Mouse (Mus musculus): ENCODE measurements at regions not wholly inside any gene's neighbourhood (a gene's known extent, or its start where the extent isn't known, plus 50 kb on each side); places are given as distances from the start of the nearest gene placed in this dataset.

DNA sequence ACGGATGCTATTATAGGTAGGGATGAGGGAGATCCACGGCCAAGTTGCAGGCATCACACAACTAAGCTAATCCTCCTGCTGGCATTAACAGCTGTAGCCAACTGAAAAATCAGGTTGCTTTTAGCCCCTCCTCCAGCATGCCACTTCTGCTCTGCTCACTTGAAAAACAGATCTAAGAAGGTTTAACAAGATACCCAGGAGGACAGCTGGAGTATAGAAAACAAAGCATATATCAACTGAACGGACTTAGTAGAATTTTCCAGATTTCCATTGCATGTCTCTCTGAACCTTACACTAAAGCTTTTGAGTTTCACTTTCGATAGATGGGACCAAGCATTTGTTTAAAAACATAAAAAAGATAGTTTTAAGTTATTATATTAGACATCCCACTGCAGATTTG is 625.6 kb upstream of the A1bg start:
- Histone ChIP-seq H3K36me3 (ENCODE audit: control insufficient read depth, insufficient read depth, low read length) (no peaks in the 10 kb centered on the region), H3K27ac (ENCODE audit: control insufficient read depth, insufficient read depth, low read length) (no peak overlapping the region), H3K4me1 (replicated peaks; ENCODE audit: control insufficient read depth, insufficient read depth, low read length) (no peaks in the 10 kb centered on the region), H3K27me3 (ENCODE audit: control insufficient read depth, insufficient read depth, low read length) (no peaks in the 10 kb centered on the region), H3K4me3 (ENCODE audit: control insufficient read depth, insufficient read depth, low read length) (no peak overlapping the region)
- no peak for TF ChIP-seq POLR2A (IDR thresholded peaks at IDR 0.05; ENCODE audit: control insufficient read depth, extremely low read depth, insufficient read depth, low read length, poor library complexity)
- no peak for TF ChIP-seq CTCF (IDR thresholded peaks at IDR 0.05; ENCODE audit: borderline replicate concordance, control insufficient read depth, extremely low read depth, insufficient read depth, low read length, poor library complexity)
- 81% methylated on average over 4 of the region's 4 CpGs for WGBS
- DNase-seq = no peak

DNA sequence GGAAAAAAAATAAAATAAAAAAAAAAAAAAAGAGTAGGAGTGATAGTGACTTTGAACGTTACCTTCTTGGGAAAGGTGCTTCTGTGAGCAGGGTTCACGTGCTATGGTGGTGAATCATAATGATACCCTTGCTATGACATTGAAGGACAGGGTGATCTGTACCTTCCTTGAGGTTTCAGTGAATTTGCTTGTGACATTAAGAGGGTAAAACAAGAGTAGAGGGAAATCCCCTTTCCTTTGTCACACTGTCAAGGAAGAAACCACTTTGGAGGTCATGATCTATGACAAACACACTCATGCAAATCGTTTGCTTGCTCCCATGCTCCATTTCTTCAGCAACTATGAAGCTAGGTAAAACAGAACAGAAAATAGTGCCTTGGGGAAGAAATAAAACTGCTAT is 623.8 kb upstream of the A1bg start:
- WGBS = 71% methylated on average over 3 of the region's 3 CpGs
- Histone ChIP-seq H3K36me3 (ENCODE audit: control insufficient read depth, insufficient read depth, low read length) (no peaks in the 10 kb centered on the region), H3K27ac (ENCODE audit: control insufficient read depth, insufficient read depth, low read length) (no peak overlapping the region), H3K27me3 (ENCODE audit: control insufficient read depth, insufficient read depth, low read length) (no peaks in the 10 kb centered on the region), H3K4me3 (ENCODE audit: control insufficient read depth, insufficient read depth, low read length) (no peak overlapping the region), H3K4me1 (replicated peaks; ENCODE audit: control insufficient read depth, insufficient read depth, low read length) (peaks cover 2% of the 10 kb centered on the region)
- DNase-seq = no peak
- TF ChIP-seq CTCF (IDR thresholded peaks at IDR 0.05; ENCODE audit: borderline replicate concordance, control insufficient read depth, extremely low read depth, insufficient read depth, low read length, poor library complexity) = no peak

DNA sequence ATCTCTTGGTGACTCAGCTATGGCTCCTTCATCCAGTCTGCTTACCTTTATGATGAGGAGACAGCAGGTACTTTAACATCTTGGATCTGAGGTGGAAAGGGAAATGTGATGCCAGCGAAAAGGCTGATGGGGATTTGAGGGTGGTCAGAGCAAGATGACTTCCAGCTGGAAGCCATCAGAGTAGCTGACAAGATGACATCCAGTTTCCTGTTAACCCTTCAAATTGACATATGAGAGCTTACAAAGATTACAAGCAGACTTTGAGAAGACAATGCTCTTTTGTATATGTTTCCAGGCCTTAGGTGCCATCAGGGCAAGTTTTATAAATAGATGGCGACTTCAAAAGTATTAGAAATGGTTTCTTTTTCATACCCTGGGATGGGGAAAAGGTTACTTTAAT is 621.3 kb upstream of the A1bg start:
- Histone ChIP-seq H3K27me3 (ENCODE audit: control insufficient read depth, insufficient read depth, low read length) (no peaks in the 10 kb centered on the region), H3K27ac (ENCODE audit: control insufficient read depth, insufficient read depth, low read length) (no peak overlapping the region), H3K36me3 (ENCODE audit: control insufficient read depth, insufficient read depth, low read length) (no peaks in the 10 kb centered on the region), H3K4me1 (replicated peaks; ENCODE audit: control insufficient read depth, insufficient read depth, low read length) (peaks cover 9% of the 10 kb centered on the region), H3K4me3 (ENCODE audit: control insufficient read depth, insufficient read depth, low read length) (no peak overlapping the region)
- no peak for DNase-seq
- WGBS = 95% methylated on average over 2 of the region's 2 CpGs
- no peak for TF ChIP-seq CTCF (IDR thresholded peaks at IDR 0.05; ENCODE audit: borderline replicate concordance, control insufficient read depth, extremely low read depth, insufficient read depth, low read length, poor library complexity)
- no peak for TF ChIP-seq POLR2A (IDR thresholded peaks at IDR 0.05; ENCODE audit: control insufficient read depth, extremely low read depth, insufficient read depth, low read length, poor library complexity)

- TF ChIP-seq CTCF (IDR thresholded peaks at IDR 0.05; ENCODE audit: borderline replicate concordance, control insufficient read depth, extremely low read depth, insufficient read depth, low read length, poor library complexity) (no peak), POLR2A (IDR thresholded peaks at IDR 0.05; ENCODE audit: control insufficient read depth, extremely low read depth, insufficient read depth, low read length, poor library complexity) (no peak)
- no peak for DNase-seq
- Histone ChIP-seq H3K27ac (ENCODE audit: control insufficient read depth, insufficient read depth, low read length) (peak overlapping the region; percentile 35), H3K4me1 (replicated peaks; ENCODE audit: control insufficient read depth, insufficient read depth, low read length) (peaks cover 9% of the 10 kb centered on the region), H3K4me3 (ENCODE audit: control insufficient read depth, insufficient read depth, low read length) (no peak overlapping the region), H3K36me3 (ENCODE audit: control insufficient read depth, insufficient read depth, low read length) (no peaks in the 10 kb centered on the region), H3K27me3 (ENCODE audit: control insufficient read depth, insufficient read depth, low read length) (no peaks in the 10 kb centered on the region)
- WGBS = 95% methylated on average over 4 of the region's 4 CpGs
Observed at GRCm38 (mm10) chr15:61541643-61542042, 618.8 kb upstream of the A1bg start.

GRCm38 (mm10) chr15:61540753-61541421 is 618.1 kb upstream of the A1bg start:
- Histone ChIP-seq H3K27ac (ENCODE audit: control insufficient read depth, insufficient read depth, low read length) (peak overlapping the region; percentile 95), H3K36me3 (ENCODE audit: control insufficient read depth, insufficient read depth, low read length) (no peaks in the 10 kb centered on the region), H3K4me1 (replicated peaks; ENCODE audit: control insufficient read depth, insufficient read depth, low read length) (peaks cover 9% of the 10 kb centered on the region), H3K4me3 (ENCODE audit: control insufficient read depth, insufficient read depth, low read length) (no peak overlapping the region), H3K27me3 (ENCODE audit: control insufficient read depth, insufficient read depth, low read length) (no peaks in the 10 kb centered on the region)
- TF ChIP-seq POLR2A (IDR thresholded peaks at IDR 0.05; ENCODE audit: control insufficient read depth, extremely low read depth, insufficient read depth, low read length, poor library complexity) = no peak
- no peak for TF ChIP-seq CTCF (IDR thresholded peaks at IDR 0.05; ENCODE audit: borderline replicate concordance, control insufficient read depth, extremely low read depth, insufficient read depth, low read length, poor library complexity)
- WGBS = 32% methylated on average over 10 of the region's 10 CpGs
- peak; percentile 43 for DNase-seq

GRCm38 (mm10) chr15:61538930-61539329 is 616.1 kb upstream of the A1bg start:
- H3K4me3 ChIP-seq (ENCODE audit: control insufficient read depth, insufficient read depth, low read length) = no peak overlapping the region
- peaks cover 9% of the 10 kb centered on the region for H3K4me1 ChIP-seq (replicated peaks; ENCODE audit: control insufficient read depth, insufficient read depth, low read length)
- no peaks in the 10 kb centered on the region for H3K27me3 ChIP-seq (ENCODE audit: control insufficient read depth, insufficient read depth, low read length)
- H3K27ac ChIP-seq (ENCODE audit: control insufficient read depth, insufficient read depth, low read length) = no peak overlapping the region
- DNase-seq = no peak
- H3K36me3 ChIP-seq (ENCODE audit: control insufficient read depth, insufficient read depth, low read length) = no peaks in the 10 kb centered on the region
- no peak for TF ChIP-seq POLR2A (IDR thresholded peaks at IDR 0.05; ENCODE audit: control insufficient read depth, extremely low read depth, insufficient read depth, low read length, poor library complexity)
- TF ChIP-seq CTCF (IDR thresholded peaks at IDR 0.05; ENCODE audit: borderline replicate concordance, control insufficient read depth, extremely low read depth, insufficient read depth, low read length, poor library complexity) = no peak
- WGBS = 61% methylated on average over 5 of the region's 5 CpGs
